Mouse (Mus musculus): ENCODE measurements around the gene Anapc11.

Gene Anapc11

GRCm38 (mm10) chr11:120605667-120606066, 7.4 kb downstream of the Anapc11 start:
- no peak for DNase-seq (ENCODE audit: low read depth, low spot score)

- no peak for DNase-seq (ENCODE audit: low read depth, low spot score)
These were observed 8.5 kb downstream of the Anapc11 start for GRCm38 (mm10) chr11:120606764-120607163.

- DNase-seq (ENCODE audit: low read depth, low spot score): no peak
These were observed 10.2 kb downstream of the Anapc11 start, which contains the start of gene Npb for GRCm38 (mm10) chr11:120608241-120609034. Npb (plus strand) TSS chr11:120608477.

GRCm38 (mm10) chr11:120609250-120609649, 11.0 kb downstream of the Anapc11 start:
- DNase-seq (ENCODE audit: low read depth, low spot score): no peak

GRCm38 (mm10) chr11:120610477-120611046, 12.3 kb downstream of the Anapc11 start:
- no peak for DNase-seq (ENCODE audit: low read depth, low spot score)

GRCm38 (mm10) chr11:120612763-120613162, 14.5 kb downstream of the Anapc11 start:
- peak; percentile 90 for DNase-seq (ENCODE audit: low read depth, low spot score)

GRCm38 (mm10) chr11:120613481-120613972, 15.3 kb downstream of the Anapc11 start:
- no peak for DNase-seq (ENCODE audit: low read depth, low spot score)

- DNase-seq (ENCODE audit: low read depth, low spot score): no peak
These were observed 15.8 kb downstream of the Anapc11 start for GRCm38 (mm10) chr11:120613976-120614375.

GRCm38 (mm10) chr11:120615167-120615566, 16.9 kb downstream of the Anapc11 start:
- no peak for DNase-seq (ENCODE audit: low read depth, low spot score)

GRCm38 (mm10) chr11:120615606-120616203, 17.5 kb downstream of the Anapc11 start:
- no peak for DNase-seq (ENCODE audit: low read depth, low spot score)

GRCm38 (mm10) chr11:120616617-120617294, 18.5 kb downstream of the Anapc11 start:
- DNase-seq (ENCODE audit: low read depth, low spot score): no peak

- peak; percentile 96 for DNase-seq (ENCODE audit: low read depth, low spot score)
These were observed 19.4 kb downstream of the Anapc11 start, which contains the start of gene Pcyt2 for GRCm38 (mm10) chr11:120617519-120618112. Pcyt2 (minus strand) TSS chr11:120617936.

GRCm38 (mm10) chr11:120618619-120619535, 20.7 kb downstream of the Anapc11 start:
- DNase-seq (ENCODE audit: low read depth, low spot score): no peak

- no peak for DNase-seq (ENCODE audit: low read depth, low spot score)
These were observed 22.0 kb downstream of the Anapc11 start for GRCm38 (mm10) chr11:120620195-120620594.

- DNase-seq (ENCODE audit: low read depth, low spot score): no peak
These were observed 24.6 kb downstream of the Anapc11 start for GRCm38 (mm10) chr11:120622805-120623204.

GRCm38 (mm10) chr11:120623961-120624679, 25.9 kb downstream of the Anapc11 start:
- DNase-seq (ENCODE audit: low read depth, low spot score): peak; percentile 78

- peak; percentile 93 for DNase-seq (ENCODE audit: low read depth, low spot score)
These were observed 26.5 kb downstream of the Anapc11 start for GRCm38 (mm10) chr11:120624680-120625111.

- DNase-seq (ENCODE audit: low read depth, low spot score): no peak
These were observed 27.0 kb downstream of the Anapc11 start, which contains the start of gene Sirt7 for GRCm38 (mm10) chr11:120625152-120625775. Sirt7 (minus strand) TSS chr11:120625240.
